Mouse (Mus musculus) lung, postnatal 0 days (tissue): Measurements from ENCODE around the gene Gm12216. TPM values are rescaled to one million over a fixed set of nuclear protein-coding genes. Genes with fewer than 3 reads are reported as not detected.

Experiments
- ATAC-seq: fragments of 200-750 bp; cut with Nextera tagmentation; 2 replicates; pipeline ENCODE4 v1.8.0; 2017; ENCODE audit warnings: moderate library complexity
- DNase-seq: peaks from one replicate; pipeline ENCODE4 v3.0.0-alpha.2; 2016; ENCODE audit warnings: low spot score
- H3K27ac ChIP-seq: fragments of 300-500 bp; sonication (generic); 2 replicates; pipeline ENCODE4 v1.5.1; 2014; ENCODE audit warnings: antibody characterized with exemption, mild to moderate bottlenecking, low read length, mixed read lengths
- H3K27me3 ChIP-seq: fragments of 300-500 bp; sonication (generic); replicated peaks from 2 replicates; pipeline ENCODE4 v1.6.1; 2014; ENCODE audit warnings: low read length, mixed read lengths; ENCODE audit not compliant: insufficient read depth
- H3K36me3 ChIP-seq: fragments of 300-500 bp; sonication (generic); 2 replicates; pipeline ENCODE4 v1.6.1; 2014; ENCODE audit warnings: low read length, mixed read lengths; ENCODE audit not compliant: insufficient read depth
- H3K4me1 ChIP-seq: fragments of 300-500 bp; sonication (generic); 2 replicates; pipeline ENCODE4 v1.6.1; 2014; ENCODE audit warnings: antibody characterized with exemption, low read depth, low read length, mixed read lengths; ENCODE audit not compliant: insufficient read depth
- H3K4me2 ChIP-seq: fragments of 300-500 bp; sonication (generic); replicated peaks from 2 replicates; pipeline ENCODE4 v1.6.1; 2014; ENCODE audit warnings: low read depth, mild to moderate bottlenecking, low read length, moderate library complexity, mixed read lengths
- H3K4me3 ChIP-seq: fragments of 300-500 bp; sonication (generic); 2 replicates; pipeline ENCODE4 v1.5.1; 2014; ENCODE audit warnings: low read depth, low read length
- H3K9ac ChIP-seq: fragments of 300-500 bp; sonication (generic); replicated peaks from 2 replicates; pipeline ENCODE4 v1.6.1; 2014; ENCODE audit warnings: low read depth, mild to moderate bottlenecking
- H3K9me3 ChIP-seq: fragments of 300-500 bp; sonication (generic); 2 replicates; pipeline ENCODE4 v1.6.1; 2016; ENCODE audit warnings: low read length, mixed read lengths
- CTCF ChIP-seq: IDR thresholded peaks from 2 replicates; pipeline ENCODE4 v1.5.1; 2016; ENCODE audit warnings: antibody characterized with exemption, mild to moderate bottlenecking
- EP300 ChIP-seq: IDR thresholded peaks from 2 replicates; pipeline ENCODE4 v1.6.1; 2016; ENCODE audit warnings: antibody characterized with exemption, mild to moderate bottlenecking, control low read depth
- WGBS: fragments of 180-500 bp; shearing (Covaris S2); extraction: QIAGEN DNeasy Blood & Tissue Kit; methylation state at CpG from one replicate; pipeline ENCODE4 v1.1.7; 2014; 5-methylcytosine and 5-hydroxymethylcytosine counted together
- polyA plus RNA-seq: library from polyadenylated mRNA; unstranded; fragments of >200 nt; fragmentation: Nextera tagmentation; extraction: Ambion mirVana; gene quantifications from 2 replicates; pipeline ENCODE4 v1.2.1, GENCODE M21; 2015

Gm12216 gene
- polyA plus RNA-seq, 1 experiment from 2014 or later = 5.4 TPM

- H3K4me1 ChIP-seq = peaks cover 19% of the 10 kb centered on the region; the same call in 1 of the 2 replicates
- no peaks in the 10 kb centered on the region for H3K36me3 ChIP-seq
- ATAC-seq (no peak), DNase-seq (no peak)
- WGBS = 67% methylated on average over 4 of the region's 4 CpGs
- no peak overlapping the region for H3K4me3 ChIP-seq
- no peaks in the 10 kb centered on the region for H3K9me3 ChIP-seq
- no peak overlapping the region for H3K27ac ChIP-seq
- no peaks in the 10 kb centered on the region for H3K27me3 ChIP-seq
- TF ChIP-seq CTCF (no peak), EP300 (no peak)
- no peak overlapping the region for H3K4me2 ChIP-seq
- H3K9ac ChIP-seq = no peak overlapping the region
Measured at GRCm38 (mm10) chr11:53800036-53800435, 59.0 kb downstream of the Gm12216 start.

GRCm38 (mm10) chr11:53798041-53798711 lies 60.9 kb downstream of the Gm12216 start:
- no peaks in the 10 kb centered on the region for H3K27me3 ChIP-seq
- H3K27ac ChIP-seq = no peak overlapping the region
- H3K9me3 ChIP-seq = no peaks in the 10 kb centered on the region
- no peak overlapping the region for H3K9ac ChIP-seq
- WGBS = 85% methylated on average over 10 of the region's 10 CpGs
- no peak overlapping the region for H3K4me2 ChIP-seq
- no peak overlapping the region for H3K4me3 ChIP-seq
- DNase-seq (no peak), ATAC-seq (no peak)
- TF ChIP-seq EP300 (no peak), CTCF (no peak)
- no peaks in the 10 kb centered on the region for H3K36me3 ChIP-seq
- peaks cover 31% of the 10 kb centered on the region; the same call in 1 of the 2 replicates for H3K4me1 ChIP-seq

DNA sequence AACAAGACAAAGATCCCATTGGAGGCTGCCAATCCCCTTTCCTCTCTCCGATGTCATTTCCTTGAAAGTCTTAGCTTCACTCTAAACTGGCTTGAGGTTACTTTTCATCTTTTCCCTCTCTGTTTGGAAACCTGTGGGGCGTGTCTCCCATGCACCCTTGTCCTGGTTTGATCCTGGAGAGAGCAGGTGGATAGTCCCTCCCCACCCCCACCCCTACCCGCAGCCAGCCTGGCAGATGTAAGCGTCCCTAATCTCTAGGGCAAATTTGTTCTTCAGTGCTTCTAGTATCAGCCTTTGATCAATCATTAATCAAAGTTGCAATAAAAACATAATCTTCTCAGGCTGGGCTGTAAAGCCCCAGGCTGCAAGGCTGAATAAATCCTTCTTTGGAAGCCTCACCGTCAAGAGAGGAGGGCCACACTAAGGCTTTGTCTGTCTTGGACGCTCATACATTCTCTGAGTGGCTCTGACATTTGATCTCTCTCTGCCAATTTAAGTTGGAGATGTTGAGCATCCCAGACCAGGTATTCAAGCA lies 61.6 kb downstream of the Gm12216 start:
- Histone ChIP-seq H3K4me1 (peaks cover 31% of the 10 kb centered on the region; the same call in 1 of the 2 replicates), H3K9me3 (no peaks in the 10 kb centered on the region), H3K9ac (no peak overlapping the region), H3K27ac (peak overlapping the region; percentile 77), H3K27me3 (no peaks in the 10 kb centered on the region), H3K4me2 (no peak overlapping the region), H3K4me3 (no peak overlapping the region), H3K36me3 (no peaks in the 10 kb centered on the region)
- TF ChIP-seq EP300 (no peak), CTCF (no peak)
- 39% methylated on average over 6 of the region's 6 CpGs for WGBS
- DNase-seq (no peak), ATAC-seq (no peak)

- peak overlapping the region; percentile 77 for H3K27ac ChIP-seq
- WGBS = 21% methylated on average over 12 of the region's 12 CpGs
- H3K27me3 ChIP-seq = no peaks in the 10 kb centered on the region
- H3K4me1 ChIP-seq = peaks cover 31% of the 10 kb centered on the region; the same call in 1 of the 2 replicates
- H3K9ac ChIP-seq = no peak overlapping the region
- no peaks in the 10 kb centered on the region for H3K36me3 ChIP-seq
- H3K9me3 ChIP-seq = no peaks in the 10 kb centered on the region
- H3K4me2 ChIP-seq = peak overlapping the region; percentile 20
- ATAC-seq (peak; percentile 46), DNase-seq (peak; percentile 78)
- no peak overlapping the region for H3K4me3 ChIP-seq
- TF ChIP-seq EP300 (no peak), CTCF (no peak)
Measured at GRCm38 (mm10) chr11:53796409-53797151, 62.5 kb downstream of the Gm12216 start.

DNA sequence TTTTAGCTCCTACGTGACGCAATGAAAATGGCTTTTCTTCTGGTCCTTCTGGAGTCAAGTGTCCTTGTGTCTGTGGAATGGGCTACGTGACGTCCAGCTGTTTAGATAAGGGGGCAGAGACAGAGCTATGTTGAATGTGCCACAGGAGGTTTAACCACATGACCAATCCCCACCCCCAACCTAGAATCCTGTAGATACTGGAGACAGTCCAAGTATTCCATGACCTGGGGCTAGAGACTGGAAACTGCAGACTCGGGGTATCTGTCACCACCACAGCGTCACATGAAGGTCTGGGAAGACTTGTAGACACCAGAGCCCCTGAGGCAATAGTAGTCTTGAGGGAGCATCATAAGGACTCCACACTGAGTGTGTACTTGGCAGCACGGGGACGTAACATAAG lies 63.2 kb downstream of the Gm12216 start:
- DNase-seq (peak; percentile 81), ATAC-seq (peak; percentile 75)
- H3K27me3 ChIP-seq = no peaks in the 10 kb centered on the region
- H3K9me3 ChIP-seq = no peaks in the 10 kb centered on the region
- no peak overlapping the region for H3K9ac ChIP-seq
- TF ChIP-seq CTCF = no peak
- TF ChIP-seq EP300 = peak; percentile 79
- H3K4me2 ChIP-seq = no peak overlapping the region
- peak overlapping the region; percentile 77 for H3K27ac ChIP-seq
- H3K4me3 ChIP-seq = no peak overlapping the region
- H3K36me3 ChIP-seq = no peaks in the 10 kb centered on the region
- WGBS = 25% methylated on average over 8 of the region's 8 CpGs
- peaks cover 31% of the 10 kb centered on the region; the same call in 1 of the 2 replicates for H3K4me1 ChIP-seq
